Mouse (Mus musculus) kidney, postnatal 25 days (tissue): Measurements from ENCODE around the gene Zzz3.

ENCODE experiments used
- DNase-seq, 2 experiments: peaks; one replicate each; pipeline ENCODE4 v3.0.0; 2021; ENCODE audit warnings: mixed read lengths in 2 of 2

The Zzz3 gene

GRCm38 (mm10) chr3:152395350-152396277 is at the start of gene Zzz3:
TSS of gene Zzz3 (plus strand) at chr3:152395473.
- DNase-seq, result peak; percentile 90 to 97

GRCm38 (mm10) chr3:152345732-152346632 is 49.3 kb upstream of the Zzz3 start, which contains the start of gene Usp33:
TSS of gene Usp33 (plus strand) at chr3:152346478.
- DNase-seq, result peak; percentile 94 to 95

- peak; percentile 53 to 60 for DNase-seq
Measured at GRCm38 (mm10) chr3:152346633-152347141, 48.6 kb upstream of the Zzz3 start.

GRCm38 (mm10) chr3:152347227-152347626 is 48.0 kb upstream of the Zzz3 start:
- peak in 1 of 2 experiments; percentile 15 for DNase-seq

DNA sequence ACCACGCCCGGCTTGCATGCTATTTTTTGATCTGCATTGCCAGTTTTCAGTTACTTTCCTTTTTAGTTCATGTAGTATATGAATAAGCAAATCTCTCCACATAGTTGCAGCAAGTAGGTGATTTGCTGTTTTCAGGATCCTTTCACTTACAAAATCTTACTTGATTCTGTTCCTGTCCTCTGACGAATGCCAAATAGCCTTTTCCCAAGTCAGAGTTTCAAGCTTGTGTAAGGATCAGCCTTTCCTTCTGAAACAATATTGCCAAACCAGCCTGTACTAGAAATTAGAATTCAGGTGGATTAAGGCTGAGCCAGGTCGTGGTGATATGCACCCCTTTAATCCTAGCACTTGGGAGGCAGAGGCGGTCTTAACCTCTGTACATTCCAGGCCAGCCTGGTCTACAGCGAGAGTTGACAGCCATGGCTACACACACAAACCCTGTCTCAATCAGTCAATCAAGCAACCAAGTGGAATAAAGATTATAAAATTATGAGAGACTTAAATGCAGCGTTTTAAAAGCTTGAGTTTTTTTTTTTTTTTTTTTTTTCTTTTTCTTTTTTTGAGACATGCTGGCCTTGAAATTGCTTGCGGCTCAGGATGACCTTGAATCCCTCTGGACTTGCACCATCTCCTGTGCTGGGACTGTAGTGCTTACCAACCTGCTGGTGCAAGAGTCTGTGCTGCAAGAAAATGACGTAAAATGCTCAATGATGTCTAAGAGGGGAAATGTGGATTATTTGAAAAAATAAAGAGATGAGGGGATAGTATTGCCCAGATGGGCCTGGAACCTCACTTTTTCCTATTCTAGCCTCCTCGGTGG is 47.1 kb upstream of the Zzz3 start:
- DNase-seq, result peak in 1 of 2 experiments; percentile 38

DNA sequence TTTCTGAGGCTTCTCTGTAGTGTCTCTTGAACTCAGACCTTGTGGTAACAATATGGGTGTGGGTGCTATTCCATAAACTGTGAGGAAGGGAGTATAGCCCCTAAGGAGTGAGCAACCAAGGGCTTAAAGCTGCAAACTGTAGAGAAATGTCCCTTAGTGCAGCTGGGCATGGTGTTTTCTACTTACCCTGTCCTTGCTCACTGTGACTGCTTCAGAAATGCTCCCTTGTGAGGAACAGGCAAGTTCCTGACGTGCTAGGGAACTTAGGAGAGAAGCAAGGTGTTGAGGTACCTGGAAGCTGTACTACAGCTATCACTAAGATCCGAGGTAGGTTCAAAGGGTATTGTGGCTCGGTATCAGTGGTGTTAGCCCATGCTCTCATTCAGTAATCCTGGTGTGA is 44.8 kb upstream of the Zzz3 start:
- DNase-seq, result no peak

DNA sequence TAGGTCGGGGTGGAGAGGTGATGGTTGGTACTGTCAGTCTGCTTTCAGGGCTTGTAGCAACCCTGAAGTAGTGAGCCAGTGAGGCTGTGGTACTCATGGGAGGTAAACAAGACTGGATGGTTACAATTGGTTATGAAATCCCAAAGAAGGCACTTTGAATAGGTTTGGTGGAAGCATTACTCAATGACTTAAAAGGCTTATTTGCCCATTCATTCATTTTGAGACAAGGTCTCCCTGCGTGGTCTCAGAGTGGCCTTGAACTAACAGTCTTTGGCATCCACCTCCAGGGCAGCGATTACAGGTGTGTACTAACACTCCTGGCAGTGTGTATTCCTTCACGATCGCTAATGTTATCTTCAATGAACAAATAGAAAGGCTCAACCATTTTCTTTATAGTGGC is 44.3 kb upstream of the Zzz3 start:
- DNase-seq, result no peak

GRCm38 (mm10) chr3:152352289-152352688 is 43.0 kb upstream of the Zzz3 start:
- DNase-seq, result peak; percentile 28 to 61

GRCm38 (mm10) chr3:152353434-152354177 is 41.7 kb upstream of the Zzz3 start:
- no peak for DNase-seq

DNA sequence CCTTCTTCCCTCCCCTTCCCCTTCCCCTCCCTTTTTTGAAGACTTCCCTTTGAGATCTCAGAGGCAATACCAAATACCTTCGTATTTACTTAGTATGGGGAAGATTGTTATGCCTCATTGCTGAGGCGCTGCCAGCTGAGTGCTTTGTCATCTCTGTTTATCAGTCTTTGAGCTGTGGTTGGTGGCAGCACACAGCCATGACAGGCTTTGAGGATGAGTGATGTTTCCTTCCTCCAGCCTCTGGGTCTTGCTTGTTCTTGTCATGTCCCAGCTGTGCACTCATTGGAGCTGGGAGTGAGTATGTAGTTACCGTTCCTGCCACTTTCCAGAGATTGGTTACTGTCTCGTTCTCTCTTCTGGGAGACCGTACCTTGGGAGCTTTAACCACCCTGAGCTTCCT is 39.9 kb upstream of the Zzz3 start:
- peak in 1 of 2 experiments; percentile 12 for DNase-seq

GRCm38 (mm10) chr3:152356751-152357150 is 38.5 kb upstream of the Zzz3 start:
- DNase-seq, result peak; percentile 24 to 57

DNA sequence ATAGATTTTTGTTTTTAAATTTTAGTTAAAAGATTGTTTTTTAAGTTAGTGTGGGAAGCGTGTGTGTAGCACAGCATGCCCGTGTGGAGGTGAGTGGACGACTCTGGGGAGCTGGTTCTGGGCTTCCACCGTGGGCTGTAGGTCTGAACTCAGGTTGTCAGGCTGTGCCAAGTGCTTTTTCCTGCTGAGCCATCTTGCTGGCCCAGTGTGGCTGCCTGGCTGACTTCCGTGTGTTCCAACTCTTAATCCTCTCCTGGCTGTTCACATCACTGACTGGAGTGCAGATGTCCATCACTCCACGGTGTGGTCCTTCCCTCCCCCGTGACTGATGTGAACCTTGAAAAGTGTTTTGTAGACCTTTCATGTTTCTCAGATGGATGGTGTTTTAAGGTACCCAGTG is 36.1 kb upstream of the Zzz3 start:
- DNase-seq, result no peak

DNA sequence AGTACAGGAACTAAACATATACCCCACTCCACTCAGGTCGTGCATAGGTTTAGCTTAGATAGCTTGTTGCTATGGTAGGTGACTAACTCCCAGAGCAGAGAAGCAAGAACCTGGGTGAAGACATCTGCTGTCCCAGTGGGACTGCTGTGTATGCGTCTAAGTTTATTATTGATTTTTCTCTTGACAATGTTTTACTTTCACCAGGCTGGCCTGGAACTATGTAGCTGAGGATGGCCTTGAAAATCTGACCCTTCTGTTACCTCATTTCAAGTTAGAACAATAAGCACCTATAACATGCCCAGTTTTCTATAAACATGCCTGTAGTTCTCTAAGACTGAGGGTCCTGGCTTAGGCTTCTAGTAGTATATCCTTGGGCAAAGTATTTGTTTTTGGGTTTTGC is 31.1 kb upstream of the Zzz3 start:
- DNase-seq, result no peak

GRCm38 (mm10) chr3:152376063-152376462 is 19.2 kb upstream of the Zzz3 start:
- no peak for DNase-seq

- no peak for DNase-seq
Measured at GRCm38 (mm10) chr3:152384106-152384505, 11.2 kb upstream of the Zzz3 start.

- peak; percentile 98 for DNase-seq
Measured at GRCm38 (mm10) chr3:152396278-152396987, 1.2 kb downstream of the Zzz3 start.

DNA sequence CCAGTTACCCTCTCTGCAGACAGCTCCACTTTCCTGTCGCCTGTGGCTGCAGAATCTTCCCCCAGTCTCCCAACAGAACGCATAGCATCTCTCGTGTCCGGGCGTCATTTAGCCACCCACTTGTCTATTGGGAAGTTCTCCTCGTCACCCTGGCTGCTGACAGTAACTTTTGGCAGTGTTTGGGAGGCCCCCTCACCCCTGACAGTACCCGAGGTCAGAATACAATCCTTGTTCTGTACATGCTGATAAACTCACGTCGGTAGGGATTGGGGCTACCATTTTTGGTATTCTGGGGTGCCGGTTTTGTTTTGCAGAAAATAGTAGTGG is 1.7 kb downstream of the Zzz3 start:
- peak in 1 of 2 experiments; percentile 14 for DNase-seq

DNA sequence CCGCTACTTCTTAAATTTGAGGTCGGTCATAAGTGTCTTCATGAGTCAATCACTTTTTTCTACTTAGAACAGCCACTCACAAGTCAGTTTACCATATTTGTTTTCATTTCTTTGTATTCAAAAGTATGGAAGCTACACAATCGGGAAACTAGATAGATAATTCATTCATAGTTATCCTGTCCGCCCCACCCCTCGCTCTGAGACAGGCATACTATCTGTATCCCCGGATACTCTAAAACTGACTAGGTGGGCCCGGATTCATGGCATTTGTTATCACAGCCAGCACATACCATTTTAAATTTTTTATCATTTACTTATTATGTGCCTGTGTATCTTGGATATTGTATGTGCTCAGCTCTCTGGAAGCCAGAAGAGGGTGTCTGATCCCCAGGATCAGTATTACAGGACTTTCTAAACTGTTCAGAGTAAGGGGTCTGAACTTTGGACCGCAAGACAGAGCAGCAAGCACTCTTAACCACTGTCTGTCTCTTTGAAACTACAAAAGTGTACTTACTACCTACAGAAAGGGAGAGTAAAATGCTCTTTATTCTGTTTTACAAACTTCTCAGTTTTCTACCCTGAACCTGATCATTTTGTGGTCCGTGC is 2.2 kb downstream of the Zzz3 start:
- DNase-seq, result no peak

GRCm38 (mm10) chr3:152400441-152400840 is 5.2 kb downstream of the Zzz3 start:
- DNase-seq, result peak; percentile 38 to 77

DNA sequence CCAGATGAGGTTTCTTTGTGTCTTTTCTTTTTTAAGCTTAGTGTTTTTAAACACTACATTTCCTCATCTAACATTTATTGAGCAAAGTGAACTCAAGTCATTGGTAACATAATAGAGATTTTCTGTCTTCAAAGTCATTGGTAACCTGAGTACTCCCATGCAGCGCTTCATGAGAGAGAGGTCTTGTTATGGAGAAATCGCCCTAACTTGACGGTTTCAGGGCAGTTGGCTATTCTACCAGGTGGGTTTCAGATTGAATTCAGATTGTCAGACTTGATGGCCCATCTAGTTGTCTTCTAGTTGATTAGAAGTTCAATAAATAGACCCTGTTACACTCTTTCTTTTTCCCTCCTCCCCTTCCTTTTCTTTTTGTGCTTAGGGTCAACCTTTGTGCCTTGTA is 5.6 kb downstream of the Zzz3 start:
- DNase-seq, result no peak
